13 mouse cellular contexts compared by ENCODE assay signal in genomic region chr13:55479008-55479407, GRCm38 (mm10). TPM values are rescaled to one million over a fixed set of nuclear protein-coding genes. Genes with fewer than 3 reads are reported as not detected.
DNase-seq lines count a peak whose midpoint lies in the region; ATAC-seq lines count a peak whose summit lies in the region.
"Had no signal": no experiment of that assay in that cellular context is flagged by ENCODE, and none has a peak within 500 bp of the region (broad histone marks: within the 10 kb centered on the region; RNA-seq: fewer than 3 reads in every experiment).

No protein-coding gene starts in this region.

- peaks cover 80% of the 10 kb centered on the region for H3K36me3 ChIP-seq in kidney, embryonic 16.5 days (ENCODE audit: insufficient read depth, low read length)

- 68% methylated on average over 7 of the region's 7 CpGs for WGBS in kidney, embryonic 16.5 days

- no peak overlapping the region for H3K4me3 ChIP-seq in kidney, embryonic 16.5 days (ENCODE audit: low read length)
- H3K4me3 ChIP-seq: embryonic facial prominence, embryonic 15.5 days had no signal

- no peak for DNase-seq in kidney, adult 18-20 months
- peak; percentile 34 for DNase-seq in thymus, postnatal 14 days
- DNase-seq in thymus, postnatal 10 days (ENCODE audit: low spot score in 2 of 2): no peak
- DNase-seq in cerebellum, adult 9-10 months: no peak
- no peak for DNase-seq in cerebellum, adult 9-11 months
- DNase-seq: gastrocnemius, postnatal 14 days; layer of hippocampus, postnatal 36 days; thymus, postnatal 36 days had no signal

- H3K9ac ChIP-seq in kidney, embryonic 16.5 days (replicated peaks; ENCODE audit: low read length): no peak overlapping the region
- H3K9ac ChIP-seq: embryonic facial prominence, embryonic 15.5 days had no signal

- peak overlapping the region; percentile 25; the same call in 1 of the 2 replicates for H3K27ac ChIP-seq in kidney, embryonic 16.5 days (ENCODE audit: low read length)
- H3K27ac ChIP-seq: embryonic facial prominence, embryonic 15.5 days had no signal

- H3K4me2 ChIP-seq in kidney, embryonic 16.5 days (replicated peaks; ENCODE audit: low read depth, low read length): no peak overlapping the region
- H3K4me2 ChIP-seq: embryonic facial prominence, embryonic 15.5 days had no signal

- no peak for ATAC-seq in kidney, embryonic 16.5 days (ENCODE audit: low FRiP score, low TSS enrichment)
- ATAC-seq in hematopoietic stem cell, adult 5-6 weeks (replicated peaks in 1 of 2; ENCODE audit: insufficient read depth in 1 of 2, low FRiP score in 2 of 2, low TSS enrichment in 1 of 2, low read depth in 1 of 2, poor library complexity in 2 of 2, severe bottlenecking in 2 of 2): peak; percentile 55 to 57; a peak in 3 of 4 replicates
- ATAC-seq: Patski had no signal

- H3K4me1 ChIP-seq in kidney, embryonic 16.5 days (ENCODE audit: insufficient read depth, low read length): peaks cover 14% of the 10 kb centered on the region

- H3K9me3 ChIP-seq in kidney, embryonic 16.5 days (ENCODE audit: low read length): no peaks in the 10 kb centered on the region
- H3K9me3 ChIP-seq: embryonic facial prominence, embryonic 15.5 days had no signal

- no peaks in the 10 kb centered on the region for H3K27me3 ChIP-seq in kidney, embryonic 16.5 days (ENCODE audit: insufficient read depth, low read length)
- H3K27me3 ChIP-seq: embryonic facial prominence, embryonic 15.5 days; Patski had no signal

RNA-seq across cellular contexts. Expression of gene Dbn1, which starts 8.9 kb away (rescaled TPM):
- 177 and 194 TPM in 2 replicates for polyA plus RNA-seq in kidney, embryonic 16.5 days (2015; fragmentation: Nextera tagmentation; extraction: Ambion mirVana)
- total RNA-seq in hematopoietic stem cell, adult 5-6 weeks (2017): 0.60 and 2.3 TPM in 2 replicates
- total RNA-seq: megakaryocyte-erythroid progenitor cell, adult 5-6 weeks had no signal

RNA-seq across cellular contexts. Expression of gene Prr7, which starts 14.9 kb away (rescaled TPM):
- polyA plus RNA-seq in kidney, embryonic 16.5 days (2015; fragmentation: Nextera tagmentation; extraction: Ambion mirVana): 0.37 and 0.59 TPM in 2 replicates
- total RNA-seq in hematopoietic stem cell, adult 5-6 weeks (2017): 0.25 TPM in 1 of 2 replicates, not detected in the other
- total RNA-seq: megakaryocyte-erythroid progenitor cell, adult 5-6 weeks had no signal

RNA-seq across cellular contexts. Expression of gene Grk6, which starts 34.1 kb away (rescaled TPM):
- polyA plus RNA-seq in kidney, embryonic 16.5 days (2015; fragmentation: Nextera tagmentation; extraction: Ambion mirVana): 17.4 and 25.6 TPM in 2 replicates
- total RNA-seq in hematopoietic stem cell, adult 5-6 weeks (2017): 77.8 and 80.9 TPM in 2 replicates

RNA-seq across cellular contexts. Expression of gene Pdlim7, which starts 34.5 kb away (rescaled TPM):
- 162 and 169 TPM in 2 replicates for polyA plus RNA-seq in kidney, embryonic 16.5 days (2015; fragmentation: Nextera tagmentation; extraction: Ambion mirVana)
- 8.1 and 10.0 TPM in 2 replicates for total RNA-seq in hematopoietic stem cell, adult 5-6 weeks (2017)

RNA-seq across cellular contexts. Expression of gene Dok3, which starts 50.1 kb away (rescaled TPM):
- 2.5 TPM in 2 replicates for polyA plus RNA-seq in kidney, embryonic 16.5 days (2015; fragmentation: Nextera tagmentation; extraction: Ambion mirVana)
- total RNA-seq in hematopoietic stem cell, adult 5-6 weeks (2017): 4.1 and 15.5 TPM in 2 replicates
